Mouse (Mus musculus) MEL (cell line): ENCODE measurements around the gene Ndufb10. TPM values are rescaled to one million over a fixed set of nuclear protein-coding genes. Genes with fewer than 3 reads are reported as not detected.

Experiments
- DNase-seq: peaks from one replicate; pipeline ENCODE4 v3.0.0; 2011; ENCODE audit warnings: low read depth, low spot score
- H3K27ac ChIP-seq: 2 replicates; pipeline ENCODE4 v1.5.1; 2012; ENCODE audit warnings: low read depth, mild to moderate bottlenecking, control low read depth, low read length, moderate library complexity; ENCODE audit not compliant: control insufficient read depth
- H3K27me3 ChIP-seq, 2 experiments: fragments of 150-350 bp in 1 of 2; sonication (generic) in 1 of 2; 2 replicates each; pipeline ENCODE4 v1.6.1; 2012; ENCODE audit warnings: low read length in 2 of 2, mild to moderate bottlenecking in 2 of 2, improper control_type of control experiment in 1 of 2, moderate library complexity in 1 of 2; ENCODE audit not compliant: insufficient read depth in 2 of 2, control insufficient read depth in 1 of 2
- H3K36me3 ChIP-seq, 2 experiments: 2 replicates each; pipeline ENCODE4 v1.6.1; 2012 to 2014; ENCODE audit warnings: low read length in 2 of 2, improper control_type of control experiment in 1 of 2, inconsistent platforms in 1 of 2, mild to moderate bottlenecking in 1 of 2; ENCODE audit not compliant: insufficient read depth in 2 of 2, control insufficient read depth in 1 of 2
- H3K4me1 ChIP-seq, 2 experiments: fragments of 150-350 bp in 1 of 2; sonication (generic) in 1 of 2; 2 replicates each; pipeline ENCODE4 v1.6.1; 2012; ENCODE audit warnings: low read length in 2 of 2, improper control_type of control experiment in 1 of 2, mild to moderate bottlenecking in 1 of 2; ENCODE audit not compliant: insufficient read depth in 2 of 2, control insufficient read depth in 1 of 2
- H3K4me3 ChIP-seq, 2 experiments: fragments of 150-350 bp in 1 of 2; sonication (generic) in 1 of 2; 2 replicates each; pipeline ENCODE4 v1.5.1; 2012; ENCODE audit warnings: low read depth in 2 of 2, low read length in 2 of 2, mild to moderate bottlenecking in 2 of 2, moderate library complexity in 2 of 2, control low read depth in 1 of 2, improper control_type of control experiment in 1 of 2; ENCODE audit not compliant: control insufficient read depth in 1 of 2, insufficient read depth in 1 of 2
- H3K79me2 ChIP-seq: 2 replicates; pipeline ENCODE4 v1.6.1; 2012; ENCODE audit warnings: mild to moderate bottlenecking, low read length, moderate library complexity; ENCODE audit not compliant: control insufficient read depth, poor library complexity, insufficient read depth
- H3K9ac ChIP-seq: 2 replicates; pipeline ENCODE4 v1.6.1; 2012; ENCODE audit warnings: low read depth, mild to moderate bottlenecking, control low read depth, low read length, moderate library complexity; ENCODE audit not compliant: control insufficient read depth, poor library complexity, severe bottlenecking
- H3K9me3 ChIP-seq: fragments of 150-350 bp; sonication (generic); replicated peaks from 2 replicates; pipeline ENCODE4 v1.6.1; 2012; ENCODE audit warnings: mild to moderate bottlenecking, low read length, improper control_type of control experiment, moderate library complexity; ENCODE audit not compliant: insufficient read depth
- BHLHE40 ChIP-seq: IDR thresholded peaks from 2 replicates; pipeline ENCODE4 v1.6.1; 2012; ENCODE audit warnings: low read depth, mild to moderate bottlenecking, inconsistent platforms, low read length, improper control_type of control experiment, borderline replicate concordance
- CHD1 ChIP-seq: IDR thresholded peaks from 2 replicates; pipeline ENCODE4 v1.6.1; 2012; ENCODE audit warnings: low read depth, mild to moderate bottlenecking, inconsistent platforms, low read length, improper control_type of control experiment
- CTCF ChIP-seq, 3 experiments: IDR thresholded peaks in 2 of 3; conservative IDR thresholded peaks in 1 of 3; 2 replicates each; pipeline ENCODE4 v1.5.1; 2011 to 2012; ENCODE audit warnings: low read length in 3 of 3, low read depth in 2 of 3, mild to moderate bottlenecking in 2 of 3, improper control_type of control experiment in 1 of 3, inconsistent platforms in 1 of 3, mixed read lengths in 1 of 3, moderate library complexity in 1 of 3; ENCODE audit not compliant: control insufficient read depth in 1 of 3, insufficient read depth in 1 of 3, poor library complexity in 1 of 3, severe bottlenecking in 1 of 3
- ELF1 ChIP-seq: IDR thresholded peaks from 2 replicates; pipeline ENCODE4 v1.6.1; 2014; ENCODE audit warnings: low read depth, mild to moderate bottlenecking, inconsistent platforms, low read length, improper control_type of control experiment, moderate library complexity
- EP300 ChIP-seq, 2 experiments: IDR thresholded peaks; 2 replicates each; pipeline ENCODE4 v1.6.1; 2011; ENCODE audit warnings: improper control_type of control experiment in 2 of 2, low read length in 2 of 2, low read depth in 1 of 2, mild to moderate bottlenecking in 1 of 2
- ETS1 ChIP-seq: IDR thresholded peaks from 2 replicates; pipeline ENCODE4 v1.6.1; 2012; ENCODE audit warnings: low read depth, mild to moderate bottlenecking, inconsistent platforms, low read length, improper control_type of control experiment, moderate library complexity
- GABPA ChIP-seq: IDR thresholded peaks from 2 replicates; pipeline ENCODE4 v1.6.1; 2012; ENCODE audit warnings: low read depth, mild to moderate bottlenecking, inconsistent platforms, low read length, improper control_type of control experiment, moderate library complexity
- GATA1 ChIP-seq: IDR thresholded peaks from 2 replicates; pipeline ENCODE4 v1.6.1; 2011; ENCODE audit warnings: low read depth, low read length, improper control_type of control experiment
- HCFC1 ChIP-seq: IDR thresholded peaks from 2 replicates; pipeline ENCODE4 v1.6.1; 2012; ENCODE audit warnings: low read depth, mild to moderate bottlenecking, inconsistent platforms, low read length, improper control_type of control experiment, moderate library complexity
- KAT2A ChIP-seq: conservative IDR thresholded peaks from 2 replicates; pipeline ENCODE4 v1.6.1; 2012; ENCODE audit warnings: low read depth, low read length, improper control_type of control experiment, inconsistent platforms
- MAZ ChIP-seq: IDR thresholded peaks from 2 replicates; pipeline ENCODE4 v1.6.1; 2012; ENCODE audit warnings: low read depth, mild to moderate bottlenecking, inconsistent platforms, low read length, improper control_type of control experiment
- MXI1 ChIP-seq: IDR thresholded peaks from 2 replicates; pipeline ENCODE4 v1.6.1; 2011; ENCODE audit warnings: mild to moderate bottlenecking, low read depth, low read length, improper control_type of control experiment
- MYB ChIP-seq: IDR thresholded peaks from 2 replicates; pipeline ENCODE4 v1.6.1; 2011; ENCODE audit warnings: mild to moderate bottlenecking, low read depth, low read length, improper control_type of control experiment
- MYC ChIP-seq: IDR thresholded peaks from 2 replicates; pipeline ENCODE4 v1.6.1; 2011; ENCODE audit warnings: low read depth, mild to moderate bottlenecking, low read length, improper control_type of control experiment, moderate library complexity
- POLR2AphosphoS2 ChIP-seq: IDR thresholded peaks from 2 replicates; pipeline ENCODE4 v1.6.1; 2011; ENCODE audit warnings: low read length, improper control_type of control experiment
- RCOR1 ChIP-seq: IDR thresholded peaks from 2 replicates; pipeline ENCODE4 v1.6.1; 2012; ENCODE audit warnings: low read depth, mild to moderate bottlenecking, inconsistent platforms, low read length, improper control_type of control experiment
- SMC3 ChIP-seq: IDR thresholded peaks from 2 replicates; pipeline ENCODE4 v1.6.1; 2011; ENCODE audit warnings: low read depth, low read length, improper control_type of control experiment
- TAL1 ChIP-seq: IDR thresholded peaks from 2 replicates; pipeline ENCODE4 v1.6.1; 2012; ENCODE audit warnings: mild to moderate bottlenecking, inconsistent platforms, low read length, moderate library complexity, mixed read lengths
- TBP ChIP-seq: IDR thresholded peaks from 2 replicates; pipeline ENCODE4 v1.8.0; 2011; ENCODE audit warnings: low read depth, low read length, improper control_type of control experiment
- TCF12 ChIP-seq: IDR thresholded peaks from 2 replicates; pipeline ENCODE4 v1.6.1; 2014; ENCODE audit warnings: low read depth, mild to moderate bottlenecking, inconsistent platforms, low read length, improper control_type of control experiment, moderate library complexity
- USF2 ChIP-seq, 2 experiments: IDR thresholded peaks; 2 replicates each; pipeline ENCODE4 v1.6.1; 2011 to 2012; ENCODE audit warnings: improper control_type of control experiment in 2 of 2, low read length in 2 of 2, borderline replicate concordance in 1 of 2, inconsistent platforms in 1 of 2, low read depth in 1 of 2, mild to moderate bottlenecking in 1 of 2; ENCODE audit not compliant: insufficient read depth in 1 of 2
- ZKSCAN1 ChIP-seq: IDR thresholded peaks from 2 replicates; pipeline ENCODE4 v1.6.1; 2012; ENCODE audit warnings: low read depth, mild to moderate bottlenecking, inconsistent platforms, low read length, improper control_type of control experiment, moderate library complexity
- ZMIZ1 ChIP-seq: IDR thresholded peaks from 2 replicates; pipeline ENCODE4 v1.6.1; 2012; ENCODE audit warnings: low read depth, mild to moderate bottlenecking, inconsistent platforms, low read length, improper control_type of control experiment, moderate library complexity
- polyA plus RNA-seq, 2 experiments: library from polyadenylated mRNA; stranded (reverse) in 1 of 2; unstranded in 1 of 2; fragments of >175 nt in 1 of 2; fragments of >200 nt in 1 of 2; gene quantifications; 2 replicates each; pipeline versions ENCODE4 v1.2.1 to v1.2.4; 2012; ENCODE audit warnings: low replicate concordance in 2 of 2, low read depth in 1 of 2; ENCODE audit not compliant: insufficient read length in 2 of 2, insufficient read depth in 1 of 2, missing spikeins in 1 of 2
- total RNA-seq: library from RNA; depleted of rRNA; stranded (reverse); fragments of 300-350 nt; gene quantifications from 2 replicates; pipeline ENCODE4 v1.2.3, GENCODE M21; 2012

The Ndufb10 gene
- total and polyA plus RNA-seq, 3 experiments = 230 to 292 TPM; not detected in 1

DNA sequence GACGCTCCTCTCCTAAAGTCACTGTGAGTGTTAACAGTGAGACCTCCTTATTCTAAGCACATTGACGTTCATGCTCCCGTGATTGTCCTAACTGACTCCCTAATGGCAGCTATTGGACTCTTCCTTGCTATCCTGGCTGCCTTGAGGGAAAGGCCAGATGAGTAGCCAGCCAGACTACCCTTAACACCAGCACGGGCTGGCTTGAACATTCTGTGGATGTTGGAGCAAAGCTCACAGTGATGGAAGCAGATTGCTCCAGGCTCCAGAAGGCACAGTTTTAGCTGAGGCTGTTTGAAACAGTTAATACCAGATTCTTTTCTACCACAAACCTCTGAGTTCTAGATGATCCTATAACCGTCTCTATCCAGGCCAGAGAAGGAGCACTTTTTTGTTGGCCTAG, 19.6 kb upstream of the Ndufb10 start:
- H3K9ac ChIP-seq = no peak overlapping the region
- no peaks in the 10 kb centered on the region for H3K36me3 ChIP-seq
- H3K27me3 ChIP-seq = peaks cover 0 to 4% of the 10 kb centered on the region in 2 experiments; a peak in 1 of 4 replicates
- TF ChIP-seq TBP (no peak), MYB (no peak), ETS1 (no peak), KAT2A (no peak), MXI1 (no peak), TAL1 (no peak), POLR2AphosphoS2 (no peak), MAZ (no peak), MYC (no peak), ZKSCAN1 (no peak), BHLHE40 (no peak)
- no peaks in the 10 kb centered on the region for H3K9me3 ChIP-seq
- no peak for DNase-seq
- H3K4me1 ChIP-seq = no peaks in the 10 kb centered on the region
- H3K4me3 ChIP-seq = no peak overlapping the region
- no peaks in the 10 kb centered on the region for H3K79me2 ChIP-seq
- H3K27ac ChIP-seq = no peak overlapping the region

DNA sequence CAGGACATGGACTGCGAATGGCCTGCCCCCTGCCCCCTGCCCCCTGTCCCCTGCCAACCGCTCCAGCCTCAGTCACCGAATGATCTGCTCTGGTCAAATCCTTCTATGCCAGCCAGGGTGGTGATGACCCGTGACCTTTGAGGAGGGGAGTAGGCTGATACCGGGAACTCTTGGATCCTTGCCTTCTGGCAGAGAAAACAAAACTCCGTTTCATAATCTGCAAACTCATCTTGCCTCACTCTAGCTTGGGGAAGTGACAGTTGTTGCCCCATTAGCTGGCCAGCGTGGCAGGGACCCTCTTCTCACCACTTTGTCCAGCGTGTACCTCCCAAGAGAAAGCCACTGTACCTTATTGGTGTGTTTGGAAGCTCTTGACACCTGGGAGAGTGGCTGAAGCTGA, 18.0 kb upstream of the Ndufb10 start:
- DNase-seq = no peak
- TF ChIP-seq HCFC1 = no peak
- no peak for TF ChIP-seq GATA1
- TF ChIP-seq MAZ = no peak
- no peak for TF ChIP-seq EP300 (IDR thresholded peaks at IDR 0.05; ENCODE audit: low read depth in 1 of 2, low read length in 2 of 2)
- TF ChIP-seq, all 39 proteins: peak for 0

DNA sequence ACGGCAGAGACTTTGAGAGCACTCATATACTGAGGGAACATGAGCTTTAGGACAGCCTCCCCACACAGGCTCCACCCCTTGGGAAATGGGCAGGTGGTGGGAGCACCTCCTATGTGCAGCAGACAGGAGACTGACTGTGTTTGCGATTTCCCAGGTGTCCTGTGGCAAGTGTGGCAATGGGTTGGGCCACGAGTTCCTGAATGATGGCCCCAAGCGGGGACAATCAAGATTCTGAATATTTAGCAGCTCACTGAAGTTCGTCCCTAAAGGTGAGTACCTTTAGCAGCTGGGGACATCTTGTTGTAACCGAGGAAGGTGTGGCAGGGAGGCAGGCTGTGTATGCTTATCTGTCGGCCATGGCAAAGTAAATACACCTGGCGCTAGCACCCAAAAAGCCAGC, 15.6 kb upstream of the Ndufb10 start:
- no peak for DNase-seq
- no peak overlapping the region for H3K9ac ChIP-seq
- H3K27me3 ChIP-seq = no peaks in the 10 kb centered on the region
- H3K4me3 ChIP-seq = no peak overlapping the region
- TF ChIP-seq CTCF (IDR thresholded peaks at IDR 0.05 in 2 of 3, conservative IDR thresholded peaks at IDR 0.05 in 1 of 3; ENCODE audit: control insufficient read depth in 1 of 3, insufficient read depth in 1 of 3, low read depth in 2 of 3, low read length in 3 of 3, poor library complexity in 1 of 3, severe bottlenecking in 1 of 3) (no peak), TCF12 (no peak), TBP (no peak), GABPA (no peak), ZMIZ1 (no peak), ELF1 (no peak), USF2 (IDR thresholded peaks at IDR 0.05; ENCODE audit: borderline replicate concordance in 1 of 2, insufficient read depth in 1 of 2, low read depth in 1 of 2, low read length in 2 of 2) (no peak), GATA1 (no peak), SMC3 (no peak), CHD1 (no peak), RCOR1 (no peak)
- H3K27ac ChIP-seq = no peak overlapping the region
- no peaks in the 10 kb centered on the region for H3K9me3 ChIP-seq
- peaks cover 2% of the 10 kb centered on the region; the same call in 1 of the 2 replicates for H3K79me2 ChIP-seq
- H3K36me3 ChIP-seq = peaks cover 0 to 10% of the 10 kb centered on the region in 2 experiments; a peak in 1 of 4 replicates
- peaks cover 0 to 17% of the 10 kb centered on the region in 2 experiments; a peak in 2 of 4 replicates for H3K4me1 ChIP-seq

More for the DNA sequence above, 18.0 kb upstream of the Ndufb10 start:
- Histone ChIP-seq H3K27ac (no peak overlapping the region), H3K79me2 (no peaks in the 10 kb centered on the region), H3K36me3 (peaks cover 0 to 4% of the 10 kb centered on the region in 2 experiments; a peak in 1 of 4 replicates), H3K4me1 (peaks cover 0 to 5% of the 10 kb centered on the region in 2 experiments; a peak in 2 of 4 replicates), H3K27me3 (no peaks in the 10 kb centered on the region; a peak in 1 of 4 replicates), H3K9me3 (no peaks in the 10 kb centered on the region), H3K4me3 (no peak overlapping the region), H3K9ac (no peak overlapping the region)
